Mouse (Mus musculus) cerebellum, adult 18-20 months (tissue): ENCODE data around the gene Dtd1.

Experiments used
- DNase-seq, 2 experiments: peaks; one replicate each; pipeline ENCODE4 v3.0.0; 2021

Gene Dtd1

GRCm38 (mm10) chr2:144599831-144600687 lies at the start of gene Dtd1:
Dtd1 (plus strand) TSS chr2:144599897.
- peak; percentile 95 to 97 for DNase-seq

GRCm38 (mm10) chr2:144550529-144550928 lies 49.2 kb upstream of the Dtd1 start, which contains the start of gene Rbbp9:
Rbbp9 (minus strand) TSS chr2:144550869.
- peak; percentile 72 to 73 for DNase-seq

- DNase-seq, result no peak
These were observed 45.8 kb upstream of the Dtd1 start for GRCm38 (mm10) chr2:144553905-144554304.

GRCm38 (mm10) chr2:144555286-144555819 lies 44.3 kb upstream of the Dtd1 start:
- no peak for DNase-seq

- peak; percentile 96 to 98 for DNase-seq
These were observed 43.7 kb upstream of the Dtd1 start, which contains the start of gene Sec23b for GRCm38 (mm10) chr2:144555820-144556552. Sec23b (plus strand) TSS chr2:144556229.

GRCm38 (mm10) chr2:144588723-144589122 lies 11.0 kb upstream of the Dtd1 start:
- DNase-seq, result no peak

GRCm38 (mm10) chr2:144593036-144593435 lies 6.7 kb upstream of the Dtd1 start:
- DNase-seq, result peak in 1 of 2 experiments; percentile 13

GRCm38 (mm10) chr2:144593951-144594651 lies 5.6 kb upstream of the Dtd1 start, which contains the start of gene Smim26:
Smim26 (plus strand) TSS chr2:144594054.
- DNase-seq, result peak; percentile 81 to 91

GRCm38 (mm10) chr2:144598006-144598405 lies 1.7 kb upstream of the Dtd1 start:
- no peak for DNase-seq

GRCm38 (mm10) chr2:144601576-144601975 lies 1.9 kb downstream of the Dtd1 start:
- no peak for DNase-seq

GRCm38 (mm10) chr2:144613956-144614355 lies 14.3 kb downstream of the Dtd1 start:
- DNase-seq, result no peak

GRCm38 (mm10) chr2:144617074-144617874 lies 17.6 kb downstream of the Dtd1 start:
- DNase-seq, result no peak

- DNase-seq, result peak; percentile 53 to 55
These were observed 21.8 kb downstream of the Dtd1 start for GRCm38 (mm10) chr2:144621491-144621890.

GRCm38 (mm10) chr2:144633551-144633950 lies 33.9 kb downstream of the Dtd1 start:
- DNase-seq, result no peak

GRCm38 (mm10) chr2:144634231-144634630 lies 34.5 kb downstream of the Dtd1 start:
- DNase-seq, result no peak

GRCm38 (mm10) chr2:144634729-144635128 lies 35.0 kb downstream of the Dtd1 start:
- DNase-seq, result no peak

- DNase-seq, result peak; percentile 59 to 69
These were observed 36.1 kb downstream of the Dtd1 start for GRCm38 (mm10) chr2:144635644-144636320.

- no peak for DNase-seq
These were observed 37.5 kb downstream of the Dtd1 start for GRCm38 (mm10) chr2:144637204-144637603.

- no peak for DNase-seq
These were observed 38.1 kb downstream of the Dtd1 start for GRCm38 (mm10) chr2:144637671-144638395.

- DNase-seq, result peak; percentile 31 to 46
These were observed 39.0 kb downstream of the Dtd1 start for GRCm38 (mm10) chr2:144638719-144639118.
